Comparison of ENCODE assay signal across 9 mouse cellular contexts in the genomic region with DNA sequence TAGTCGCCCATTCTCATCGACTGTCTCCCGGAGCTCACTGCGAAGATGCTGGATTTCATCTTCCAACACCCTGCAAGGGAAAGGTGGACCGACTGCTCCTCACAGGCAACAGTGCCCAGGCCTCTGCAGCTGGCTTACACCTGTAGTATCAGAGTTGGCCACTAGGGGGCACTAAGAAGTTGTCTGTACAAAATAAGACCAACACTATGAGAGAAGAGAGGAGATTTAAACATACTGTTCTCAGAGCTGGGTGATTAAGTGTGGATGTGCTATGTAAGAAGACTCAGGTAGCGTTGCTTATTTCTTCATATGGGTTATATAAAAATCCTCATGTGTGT. TPM values are rescaled to one million over a fixed set of nuclear protein-coding genes. Genes with fewer than 3 reads are reported as not detected.
DNase-seq lines count a peak whose midpoint lies in the region; ATAC-seq and TF ChIP-seq lines count a peak whose summit lies in the region.
"Had no signal": no experiment of that assay in that cellular context is flagged by ENCODE, and none has a peak within 500 bp of the region (broad histone marks: within the 10 kb centered on the region; RNA-seq: fewer than 3 reads in every experiment).

No protein-coding gene starts in this region.

- peak; percentile 46 to 64 for DNase-seq in urinary bladder, adult 18-20 months (ENCODE audit: low spot score in 2 of 2)
- DNase-seq in urinary bladder, postnatal 10 days (ENCODE audit: low spot score), result no peak
- DNase-seq in cerebellum, adult 9-11 months, result peak; percentile 77
- peak; percentile 84 for DNase-seq in gastrocnemius, adult 2 months
- DNase-seq in limb, embryonic 14.5 days (ENCODE audit: low spot score), result peak; percentile 68
- peak; percentile 80 for DNase-seq in neural tube, embryonic 11.5 days (ENCODE audit: low spot score)
- peak; percentile 78 for DNase-seq in stomach, postnatal 0 days (ENCODE audit: low spot score)

- intact Hi-C loops in gastrocnemius, adult 2 months (cut with DNase I), result loop anchor here (2.0 to 5.0 kb wide), 2 partner anchors 46 to 132 kb away; no protein-coding TSS in a partner anchor

- no peak overlapping the region for H3K4me3 ChIP-seq in gastrocnemius, adult 2 months
- no peak overlapping the region for H3K4me3 ChIP-seq in kidney, embryonic 14.5 days (ENCODE audit: low read length)
- H3K4me3 ChIP-seq in limb, embryonic 14.5 days (replicated peaks; ENCODE audit: low read length), result no peak overlapping the region
- no peak overlapping the region for H3K4me3 ChIP-seq in neural tube, embryonic 11.5 days (ENCODE audit: low read depth, low read length)
- no peak overlapping the region for H3K4me3 ChIP-seq in stomach, postnatal 0 days (ENCODE audit: low read depth, low read length)
- H3K4me3 ChIP-seq: erythroblast, embryonic 14.5 days had no signal

- H3K9ac ChIP-seq in kidney, embryonic 14.5 days (ENCODE audit: low read depth, low read length), result no peak overlapping the region
- no peak overlapping the region for H3K9ac ChIP-seq in limb, embryonic 14.5 days (ENCODE audit: low read depth, low read length, severe bottlenecking)
- no peak overlapping the region for H3K9ac ChIP-seq in neural tube, embryonic 11.5 days (ENCODE audit: low read length)
- no peak overlapping the region for H3K9ac ChIP-seq in stomach, postnatal 0 days (ENCODE audit: low read length)

- H3K36me3 ChIP-seq in kidney, embryonic 14.5 days (ENCODE audit: control insufficient read depth, insufficient read depth, low read length), result no peaks in the 10 kb centered on the region
- H3K36me3 ChIP-seq in limb, embryonic 14.5 days (ENCODE audit: control insufficient read depth, insufficient read depth, low read length), result no peaks in the 10 kb centered on the region
- H3K36me3 ChIP-seq in neural tube, embryonic 11.5 days (ENCODE audit: control insufficient read depth, insufficient read depth, low read length), result no peaks in the 10 kb centered on the region
- H3K36me3 ChIP-seq in stomach, postnatal 0 days (ENCODE audit: control insufficient read depth, insufficient read depth, low read length), result no peaks in the 10 kb centered on the region

- H3K9me3 ChIP-seq in kidney, embryonic 14.5 days (ENCODE audit: control insufficient read depth, low read length), result no peaks in the 10 kb centered on the region
- H3K9me3 ChIP-seq in limb, embryonic 14.5 days (ENCODE audit: control insufficient read depth, low read length), result no peaks in the 10 kb centered on the region
- H3K9me3 ChIP-seq in neural tube, embryonic 11.5 days (ENCODE audit: control insufficient read depth, low read length), result no peaks in the 10 kb centered on the region
- no peaks in the 10 kb centered on the region for H3K9me3 ChIP-seq in stomach, postnatal 0 days (ENCODE audit: control insufficient read depth, low read length)

- H3K27ac ChIP-seq in gastrocnemius, adult 2 months, result no peak overlapping the region
- H3K27ac ChIP-seq in kidney, embryonic 14.5 days (ENCODE audit: low read depth, low read length), result no peak overlapping the region
- no peak overlapping the region for H3K27ac ChIP-seq in limb, embryonic 14.5 days (replicated peaks; ENCODE audit: low read depth, low read length)
- no peak overlapping the region for H3K27ac ChIP-seq in neural tube, embryonic 11.5 days (ENCODE audit: low read depth, low read length)
- no peak overlapping the region for H3K27ac ChIP-seq in stomach, postnatal 0 days (replicated peaks)

- WGBS in kidney, embryonic 14.5 days, result 31% methylated on average over 6 of the region's 6 CpGs
- WGBS in limb, embryonic 14.5 days, result 19% methylated on average over 6 of the region's 6 CpGs
- WGBS in neural tube, embryonic 11.5 days, result 35% methylated on average over 6 of the region's 6 CpGs
- WGBS in stomach, postnatal 0 days, result 26% methylated on average over 6 of the region's 6 CpGs

- no peak overlapping the region for H3K4me2 ChIP-seq in kidney, embryonic 14.5 days (replicated peaks; ENCODE audit: low read depth, low read length)
- H3K4me2 ChIP-seq in limb, embryonic 14.5 days (replicated peaks; ENCODE audit: low read depth, low read length, severe bottlenecking), result no peak overlapping the region
- no peak overlapping the region for H3K4me2 ChIP-seq in neural tube, embryonic 11.5 days (ENCODE audit: low read depth)
- H3K4me2 ChIP-seq in stomach, postnatal 0 days (replicated peaks; ENCODE audit: low read depth), result no peak overlapping the region

- no peaks in the 10 kb centered on the region for H3K4me1 ChIP-seq in kidney, embryonic 14.5 days (ENCODE audit: control insufficient read depth, insufficient read depth, low read length)
- H3K4me1 ChIP-seq in limb, embryonic 14.5 days (ENCODE audit: control insufficient read depth, insufficient read depth, low read length), result no peaks in the 10 kb centered on the region
- H3K4me1 ChIP-seq in neural tube, embryonic 11.5 days (ENCODE audit: control insufficient read depth, insufficient read depth, low read length), result no peaks in the 10 kb centered on the region
- no peaks in the 10 kb centered on the region for H3K4me1 ChIP-seq in stomach, postnatal 0 days (replicated peaks; ENCODE audit: control insufficient read depth, insufficient read depth)

- TF ChIP-seq CTCF in gastrocnemius, adult 2 months (IDR thresholded peaks at IDR 0.05), result peak; percentile 88
- TF ChIP-seq CTCF in stomach, postnatal 0 days (IDR thresholded peaks at IDR 0.05; ENCODE audit: low read depth), result peak; percentile 91

- no peak for TF ChIP-seq EP300 in stomach, postnatal 0 days (optimal IDR thresholded peaks at IDR 0.05)

- no peaks in the 10 kb centered on the region for H3K27me3 ChIP-seq in kidney, embryonic 14.5 days (ENCODE audit: control insufficient read depth, insufficient read depth, low read length)
- H3K27me3 ChIP-seq in limb, embryonic 14.5 days (ENCODE audit: control insufficient read depth, insufficient read depth, low read length), result no peaks in the 10 kb centered on the region
- H3K27me3 ChIP-seq in neural tube, embryonic 11.5 days (ENCODE audit: control insufficient read depth, insufficient read depth, low read length), result no peaks in the 10 kb centered on the region
- H3K27me3 ChIP-seq in stomach, postnatal 0 days (ENCODE audit: control insufficient read depth, insufficient read depth, low read length), result no peaks in the 10 kb centered on the region

- ATAC-seq in kidney, embryonic 14.5 days (ENCODE audit: low FRiP score, low TSS enrichment), result peak; percentile 22; the same call in 1 of the 2 replicates
- ATAC-seq in limb, embryonic 14.5 days (ENCODE audit: low FRiP score, low read depth), result peak; percentile 57; the same call in 1 of the 2 replicates
- no peak; the same call in 1 of the 2 replicates for ATAC-seq in neural tube, embryonic 11.5 days (ENCODE audit: insufficient read depth, low FRiP score, low TSS enrichment)
- ATAC-seq in stomach, postnatal 0 days (ENCODE audit: low FRiP score, low TSS enrichment), result peak; percentile 55; the same call in 1 of the 2 replicates

- no peak for TF ChIP-seq POLR2A in limb, embryonic 14.5 days (IDR thresholded peaks at IDR 0.05; ENCODE audit: borderline replicate concordance, extremely low read depth, insufficient read depth, insufficient read length)

RNA-seq across cellular contexts. Expression of a gene that starts 8.3 kb away (rescaled TPM):
- under 1 TPM in 1 of 2 experiments, not detected in 1; 0.23 TPM for total RNA-seq in gastrocnemius, adult 2 months (2021)
- polyA plus RNA-seq in kidney, embryonic 14.5 days (2014; fragmentation: Nextera tagmentation; extraction: Ambion mirVana), result 0.16 and 0.69 TPM in 2 replicates
- polyA plus RNA-seq in limb, embryonic 14.5 days (2012; rRNA removed), result 0.58 and 0.79 TPM in 2 replicates
- 0.47 and 0.59 TPM in 2 replicates for polyA plus RNA-seq in limb, embryonic 14.5 days (2014; fragmentation: Nextera tagmentation; extraction: Ambion mirVana)
- polyA plus RNA-seq in neural tube, embryonic 11.5 days (2014; fragmentation: Nextera tagmentation; extraction: Ambion mirVana), result 2.4 and 3.6 TPM in 2 replicates
- 0.16 and 0.19 TPM in 2 replicates for polyA plus RNA-seq in stomach, postnatal 0 days (2015; fragmentation: Nextera tagmentation; extraction: Ambion mirVana)
- polyA plus RNA-seq: erythroblast, embryonic 14.5 days had no signal

RNA-seq across cellular contexts. Expression of a gene that starts 27.2 kb away (rescaled TPM):
- 100 to 1,000 TPM in 1 of 2 experiments, 10 to 100 TPM in 1; 89.1 to 111 TPM for total RNA-seq in gastrocnemius, adult 2 months (2021)
- polyA plus RNA-seq in kidney, embryonic 14.5 days (2014; fragmentation: Nextera tagmentation; extraction: Ambion mirVana), result 133 and 175 TPM in 2 replicates
- 50.6 and 71.0 TPM in 2 replicates for polyA plus RNA-seq in limb, embryonic 14.5 days (2012; rRNA removed)
- 213 and 235 TPM in 2 replicates for polyA plus RNA-seq in limb, embryonic 14.5 days (2014; fragmentation: Nextera tagmentation; extraction: Ambion mirVana)
- polyA plus RNA-seq in neural tube, embryonic 11.5 days (2014; fragmentation: Nextera tagmentation; extraction: Ambion mirVana), result 151 and 156 TPM in 2 replicates
- polyA plus RNA-seq in stomach, postnatal 0 days (2015; fragmentation: Nextera tagmentation; extraction: Ambion mirVana), result 631 and 679 TPM in 2 replicates

RNA-seq across cellular contexts. Expression of a gene that starts 38.6 kb away (rescaled TPM):
- 100 to 1,000 TPM; 151 to 153 TPM for total RNA-seq in gastrocnemius, adult 2 months (2021)
- polyA plus RNA-seq in kidney, embryonic 14.5 days (2014; fragmentation: Nextera tagmentation; extraction: Ambion mirVana), result not detected in 2 replicates
- polyA plus RNA-seq in limb, embryonic 14.5 days (2012; rRNA removed), result 1.9 and 2.0 TPM in 2 replicates
- polyA plus RNA-seq in limb, embryonic 14.5 days (2014; fragmentation: Nextera tagmentation; extraction: Ambion mirVana), result 1.1 and 1.7 TPM in 2 replicates
- polyA plus RNA-seq in neural tube, embryonic 11.5 days (2014; fragmentation: Nextera tagmentation; extraction: Ambion mirVana), result 0.13 TPM in 1 of 2 replicates, not detected in the other
- 1.5 and 2.0 TPM in 2 replicates for polyA plus RNA-seq in stomach, postnatal 0 days (2015; fragmentation: Nextera tagmentation; extraction: Ambion mirVana)
- polyA plus RNA-seq: erythroblast, embryonic 14.5 days had no signal

RNA-seq across cellular contexts. Expression of a gene that starts 53.5 kb away (rescaled TPM):
- total RNA-seq in gastrocnemius, adult 2 months (2021), result 100 to 1,000 TPM; 103 to 120 TPM
- 0.08 TPM in 1 of 2 replicates, not detected in the other for polyA plus RNA-seq in kidney, embryonic 14.5 days (2014; fragmentation: Nextera tagmentation; extraction: Ambion mirVana)
- polyA plus RNA-seq in limb, embryonic 14.5 days (2012; rRNA removed), result 12.4 and 14.1 TPM in 2 replicates
- polyA plus RNA-seq in limb, embryonic 14.5 days (2014; fragmentation: Nextera tagmentation; extraction: Ambion mirVana), result 16.0 and 20.8 TPM in 2 replicates
- 3.6 and 4.6 TPM in 2 replicates for polyA plus RNA-seq in neural tube, embryonic 11.5 days (2014; fragmentation: Nextera tagmentation; extraction: Ambion mirVana)
- 0.42 and 0.46 TPM in 2 replicates for polyA plus RNA-seq in stomach, postnatal 0 days (2015; fragmentation: Nextera tagmentation; extraction: Ambion mirVana)
- polyA plus RNA-seq: erythroblast, embryonic 14.5 days had no signal
